Mouse (Mus musculus): ENCODE results near the gene Eif5a. TPM values are rescaled to one million over a fixed set of nuclear protein-coding genes. Genes with fewer than 3 reads are reported as not detected.

The Eif5a gene
- polyA plus RNA-seq, 1 experiment from 2014 or later, result 1,081 TPM

DNA sequence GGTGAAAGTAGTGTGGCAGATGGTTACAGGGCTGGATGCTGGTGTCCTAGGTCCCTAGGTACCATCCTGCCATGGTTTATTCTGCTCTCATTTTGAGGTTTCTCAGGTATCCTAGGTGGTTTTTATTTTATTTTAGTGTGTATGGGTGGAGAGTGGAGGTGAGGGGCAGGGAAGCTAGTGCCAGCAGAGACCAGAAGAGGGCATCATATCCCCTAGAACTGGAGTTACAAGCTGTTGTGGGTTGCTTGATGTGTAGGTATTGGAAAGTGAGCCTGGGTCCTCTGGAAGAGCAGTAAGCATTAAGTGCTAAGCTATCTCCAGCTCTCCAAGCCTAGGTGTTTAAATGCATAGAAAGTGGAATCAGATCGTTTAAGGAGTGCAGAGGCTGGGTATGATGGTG is 30.5 kb upstream of the Eif5a start:
- 54% methylated on average over 1 of the region's 1 CpGs for WGBS
- Histone ChIP-seq H3K4me2 (ENCODE audit: low read length) (no peak overlapping the region), H3K27ac (replicated peaks in 1 of 2; ENCODE audit: control insufficient read depth in 1 of 2, insufficient read depth in 1 of 2, low read depth in 2 of 2, low read length in 2 of 2) (no peak overlapping the region), H3K9ac (ENCODE audit: low read length) (no peak overlapping the region), H3K4me1 (ENCODE audit: control insufficient read depth in 2 of 2, insufficient read depth in 2 of 2, low read length in 2 of 2) (peaks cover 5 to 11% of the 10 kb centered on the region in 2 experiments), H3K9me3 (ENCODE audit: control insufficient read depth, low read length) (no peaks in the 10 kb centered on the region), H3K36me3 (ENCODE audit: control insufficient read depth, insufficient read depth, low read length) (no peaks in the 10 kb centered on the region), H3K27me3 (ENCODE audit: control insufficient read depth, insufficient read depth, low read length) (no peaks in the 10 kb centered on the region; the same call in 1 of the 2 replicates), H3K4me3 (ENCODE audit: control insufficient read depth in 1 of 2, insufficient read depth in 1 of 2, low read depth in 1 of 2, low read length in 2 of 2) (no peak overlapping the region)
- ATAC-seq (ENCODE audit: insufficient number of reproducible peaks, insufficient read depth, low FRiP score, low read depth), result no peak

GRCm38 (mm10) chr11:69950807-69951459 is 29.2 kb upstream of the Eif5a start:
- no peak overlapping the region for H3K27ac ChIP-seq (replicated peaks in 1 of 2; ENCODE audit: control insufficient read depth in 1 of 2, insufficient read depth in 1 of 2, low read depth in 2 of 2, low read length in 2 of 2)
- no peaks in the 10 kb centered on the region; the same call in 1 of the 2 replicates for H3K27me3 ChIP-seq (ENCODE audit: control insufficient read depth, insufficient read depth, low read length)
- no peak overlapping the region for H3K9ac ChIP-seq (ENCODE audit: low read length)
- H3K4me2 ChIP-seq (ENCODE audit: low read length), result no peak overlapping the region
- H3K9me3 ChIP-seq (ENCODE audit: control insufficient read depth, low read length), result no peaks in the 10 kb centered on the region
- WGBS, result 37% methylated on average over 4 of the region's 4 CpGs
- no peak overlapping the region for H3K4me3 ChIP-seq (ENCODE audit: control insufficient read depth in 1 of 2, insufficient read depth in 1 of 2, low read depth in 1 of 2, low read length in 2 of 2)
- peaks cover 9 to 20% of the 10 kb centered on the region in 2 experiments for H3K4me1 ChIP-seq (ENCODE audit: control insufficient read depth in 2 of 2, insufficient read depth in 2 of 2, low read length in 2 of 2)
- H3K36me3 ChIP-seq (ENCODE audit: control insufficient read depth, insufficient read depth, low read length), result peaks cover 7% of the 10 kb centered on the region
- ATAC-seq (ENCODE audit: insufficient number of reproducible peaks, insufficient read depth, low FRiP score, low read depth), result no peak

DNA sequence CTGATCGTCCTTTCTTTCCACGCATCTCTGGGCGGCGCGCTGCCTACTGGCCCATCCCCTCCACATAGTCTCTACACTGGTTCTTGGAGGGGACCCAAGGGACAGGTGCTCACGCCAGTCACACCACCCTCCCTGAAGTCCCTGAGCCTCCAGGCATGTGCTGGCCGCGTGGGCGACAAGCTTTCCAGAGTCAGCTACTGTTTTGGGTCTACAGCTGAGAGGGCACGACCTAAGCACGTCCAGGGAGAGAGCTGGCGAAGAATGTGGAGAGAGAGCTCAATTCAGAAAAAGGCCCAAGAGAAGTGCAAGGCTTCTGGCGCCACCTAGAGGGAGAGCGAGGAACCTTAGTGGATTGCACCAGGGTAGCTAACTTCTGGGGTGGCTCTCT is 27.0 kb upstream of the Eif5a start:
- Histone ChIP-seq H3K9ac (ENCODE audit: low read length) (peak overlapping the region; percentile 75), H3K4me1 (ENCODE audit: control insufficient read depth in 2 of 2, insufficient read depth in 2 of 2, low read length in 2 of 2) (peaks cover 9 to 20% of the 10 kb centered on the region in 2 experiments), H3K27ac (replicated peaks in 1 of 2; ENCODE audit: control insufficient read depth in 1 of 2, insufficient read depth in 1 of 2, low read depth in 2 of 2, low read length in 2 of 2) (peak overlapping the region; percentile 73 to 96), H3K36me3 (ENCODE audit: control insufficient read depth, insufficient read depth, low read length) (peaks cover 28% of the 10 kb centered on the region), H3K4me3 (ENCODE audit: control insufficient read depth in 1 of 2, insufficient read depth in 1 of 2, low read depth in 1 of 2, low read length in 2 of 2) (peak overlapping the region; percentile 63 to 73), H3K4me2 (ENCODE audit: low read length) (peak overlapping the region; percentile 83), H3K27me3 (ENCODE audit: control insufficient read depth, insufficient read depth, low read length) (no peaks in the 10 kb centered on the region; the same call in 1 of the 2 replicates), H3K9me3 (ENCODE audit: control insufficient read depth, low read length) (no peaks in the 10 kb centered on the region)
- no peak for ATAC-seq (ENCODE audit: insufficient number of reproducible peaks, insufficient read depth, low FRiP score, low read depth)
- WGBS, result under 1% methylated on average over 14 of the region's 14 CpGs

DNA sequence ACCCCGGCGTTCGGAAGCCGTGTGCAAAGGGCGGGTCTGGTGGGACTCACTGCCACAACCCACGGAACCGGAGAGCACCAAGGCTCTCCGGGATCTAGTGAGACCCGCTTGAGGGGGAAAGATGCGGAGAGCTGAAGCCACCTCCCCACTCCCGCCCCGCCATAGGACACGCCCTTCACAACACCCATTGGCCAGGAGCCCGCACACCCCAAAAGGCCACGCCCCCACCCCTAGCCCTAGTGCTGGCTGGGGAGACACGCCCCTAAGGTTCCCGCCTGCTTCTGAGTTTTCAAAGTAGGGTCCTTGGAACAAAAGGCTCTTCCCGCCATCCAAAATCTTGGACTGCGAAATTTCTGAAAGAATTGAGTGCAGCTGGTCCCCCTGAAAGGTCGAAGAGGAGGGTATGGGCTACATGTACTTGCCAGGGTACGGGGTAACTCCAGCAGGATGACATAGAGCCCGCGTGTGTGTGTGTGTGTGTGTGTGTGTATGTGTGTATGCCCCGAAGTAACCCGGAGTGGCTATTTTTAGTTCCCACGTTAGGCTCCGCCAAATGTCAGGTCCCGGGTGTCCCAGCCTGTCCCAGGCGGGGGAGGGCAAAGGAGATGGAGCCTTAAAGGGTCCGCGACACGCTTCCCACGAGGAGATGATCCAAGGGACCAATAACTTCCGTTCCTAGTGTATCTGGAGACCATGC is 26.5 kb upstream of the Eif5a start, which contains the start of gene Slc2a4:
Gene Slc2a4, minus strand, starts transcription at position 123 of the 697 bp plus-strand sequence.
- Histone ChIP-seq H3K4me3 (ENCODE audit: control insufficient read depth in 1 of 2, insufficient read depth in 1 of 2, low read depth in 1 of 2, low read length in 2 of 2) (peak within 1 kb of the TSS; percentile 63 to 73), H3K9me3 (ENCODE audit: control insufficient read depth, low read length) (no peaks in the 10 kb centered on the region), H3K4me1 (ENCODE audit: control insufficient read depth in 2 of 2, insufficient read depth in 2 of 2, low read length in 2 of 2) (peaks cover 9 to 15% of the 10 kb centered on the region in 2 experiments), H3K27ac (replicated peaks in 1 of 2; ENCODE audit: control insufficient read depth in 1 of 2, insufficient read depth in 1 of 2, low read depth in 2 of 2, low read length in 2 of 2) (peak within 1 kb of the TSS; percentile 96 to 99), H3K9ac (ENCODE audit: low read length) (peak within 1 kb of the TSS; percentile 75), H3K4me2 (ENCODE audit: low read length) (peak within 1 kb of the TSS; percentile 83), H3K27me3 (ENCODE audit: control insufficient read depth, insufficient read depth, low read length) (no peaks in the 10 kb centered on the region; the same call in 1 of the 2 replicates), H3K36me3 (ENCODE audit: control insufficient read depth, insufficient read depth, low read length) (peaks cover 33% of the 10 kb centered on the region)
- under 1% methylated on average over 34 of the region's 34 CpGs for WGBS
- ATAC-seq (ENCODE audit: insufficient number of reproducible peaks, insufficient read depth, low FRiP score, low read depth), result peak; percentile 92

- H3K4me2 ChIP-seq (ENCODE audit: low read length), result peak overlapping the region; percentile 83
- H3K36me3 ChIP-seq (ENCODE audit: control insufficient read depth, insufficient read depth, low read length), result peaks cover 40% of the 10 kb centered on the region
- H3K4me1 ChIP-seq (ENCODE audit: control insufficient read depth in 2 of 2, insufficient read depth in 2 of 2, low read length in 2 of 2), result peaks cover 9 to 13% of the 10 kb centered on the region in 2 experiments
- ATAC-seq (ENCODE audit: insufficient number of reproducible peaks, insufficient read depth, low FRiP score, low read depth), result peak; percentile 64
- 2% methylated on average over 29 of the region's 29 CpGs for WGBS
- H3K27me3 ChIP-seq (ENCODE audit: control insufficient read depth, insufficient read depth, low read length), result no peaks in the 10 kb centered on the region; the same call in 1 of the 2 replicates
- peak overlapping the region; percentile 63 to 73 for H3K4me3 ChIP-seq (ENCODE audit: control insufficient read depth in 1 of 2, insufficient read depth in 1 of 2, low read depth in 1 of 2, low read length in 2 of 2)
- H3K9me3 ChIP-seq (ENCODE audit: control insufficient read depth, low read length), result no peaks in the 10 kb centered on the region
- H3K9ac ChIP-seq (ENCODE audit: low read length), result peak overlapping the region; percentile 75
- peak overlapping the region; percentile 96 to 99 for H3K27ac ChIP-seq (replicated peaks in 1 of 2; ENCODE audit: control insufficient read depth in 1 of 2, insufficient read depth in 1 of 2, low read depth in 2 of 2, low read length in 2 of 2)
Measured at GRCm38 (mm10) chr11:69947337-69948065, 25.7 kb upstream of the Eif5a start.

DNA sequence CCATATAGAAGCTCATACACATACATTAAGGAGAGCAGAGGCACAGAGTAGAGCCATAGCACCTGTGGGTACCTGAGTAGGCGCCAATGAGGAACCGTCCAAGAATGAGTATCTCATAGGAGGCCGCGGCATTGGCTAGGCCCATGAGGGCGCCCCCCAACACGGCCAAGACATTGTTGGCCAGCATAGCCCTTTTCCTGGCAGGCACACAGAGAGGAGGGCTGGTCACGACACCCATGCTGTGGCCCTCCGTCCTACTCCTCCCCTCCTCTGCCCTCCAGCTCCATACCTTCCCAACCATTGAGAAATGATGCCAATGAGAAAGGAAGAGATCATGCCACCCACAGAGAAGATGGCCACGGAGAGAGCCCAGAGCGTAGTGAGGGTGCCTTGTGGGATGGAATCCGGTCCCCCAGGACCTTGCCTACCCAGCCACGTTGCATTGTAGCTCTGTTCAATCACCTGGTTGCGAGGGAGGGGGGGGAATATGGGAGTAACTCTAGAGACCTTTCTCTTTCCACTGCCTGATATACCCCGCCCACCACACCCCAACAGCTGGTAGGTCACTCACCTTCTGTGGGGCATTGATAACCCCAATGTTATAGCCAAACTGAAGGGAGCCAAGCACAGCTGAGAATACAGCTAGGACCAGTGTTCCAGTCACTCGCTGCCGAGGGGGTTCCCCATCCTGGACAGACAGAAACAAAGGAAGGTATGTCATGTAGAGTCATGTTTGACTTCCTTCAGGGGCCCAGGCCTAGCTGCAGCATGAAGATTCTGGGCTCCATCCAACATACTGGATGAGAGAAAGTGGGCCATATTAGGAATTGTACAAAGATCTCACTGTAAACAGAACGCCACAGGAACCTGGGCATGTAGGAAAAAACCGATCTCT is 24.5 kb upstream of the Eif5a start:
- Histone ChIP-seq H3K27ac (replicated peaks in 1 of 2; ENCODE audit: control insufficient read depth in 1 of 2, insufficient read depth in 1 of 2, low read depth in 2 of 2, low read length in 2 of 2) (peak overlapping the region; percentile 96 to 99), H3K4me2 (ENCODE audit: low read length) (peak overlapping the region; percentile 83), H3K9ac (ENCODE audit: low read length) (peak overlapping the region; percentile 75), H3K36me3 (ENCODE audit: control insufficient read depth, insufficient read depth, low read length) (peaks cover 45% of the 10 kb centered on the region), H3K9me3 (ENCODE audit: control insufficient read depth, low read length) (no peaks in the 10 kb centered on the region), H3K4me1 (ENCODE audit: control insufficient read depth in 2 of 2, insufficient read depth in 2 of 2, low read length in 2 of 2) (peaks cover 9 to 13% of the 10 kb centered on the region in 2 experiments), H3K27me3 (ENCODE audit: control insufficient read depth, insufficient read depth, low read length) (no peaks in the 10 kb centered on the region), H3K4me3 (ENCODE audit: control insufficient read depth in 1 of 2, insufficient read depth in 1 of 2, low read depth in 1 of 2, low read length in 2 of 2) (peak overlapping the region; percentile 63 to 73; a peak in 2 of 4 replicates)
- WGBS, result 82% methylated on average over 18 of the region's 18 CpGs
- ATAC-seq (ENCODE audit: insufficient number of reproducible peaks, insufficient read depth, low FRiP score, low read depth), result no peak
